Mouse (Mus musculus) brain, adult 2 months (tissue): ENCODE measurements around the gene Tacc2.

Experiments
- DNase-seq: peaks from one replicate; pipeline ENCODE4 v3.0.0; 2011; ENCODE audit warnings: low read depth, low spot score

The Tacc2 gene

DNA sequence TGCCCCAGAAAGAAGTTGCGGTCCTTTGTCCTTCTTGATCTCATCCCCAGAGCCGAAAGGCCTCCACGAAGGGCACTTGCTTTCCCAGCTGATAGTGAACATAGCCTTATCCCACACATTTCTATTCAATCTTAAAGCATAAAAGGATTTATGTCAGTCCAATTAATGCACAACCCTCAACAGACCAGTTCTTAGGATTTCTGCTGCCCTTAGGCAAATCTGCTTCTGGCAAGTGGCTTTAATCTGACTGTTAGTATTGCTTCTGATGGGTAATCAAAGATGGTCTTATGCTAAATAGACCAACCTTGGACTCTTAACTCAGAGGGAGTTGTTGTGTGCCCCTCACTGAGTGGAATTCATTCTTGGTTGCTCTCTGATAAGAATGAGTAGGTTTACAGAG lies 40.4 kb downstream of the Tacc2 start:
- no peak for DNase-seq

DNA sequence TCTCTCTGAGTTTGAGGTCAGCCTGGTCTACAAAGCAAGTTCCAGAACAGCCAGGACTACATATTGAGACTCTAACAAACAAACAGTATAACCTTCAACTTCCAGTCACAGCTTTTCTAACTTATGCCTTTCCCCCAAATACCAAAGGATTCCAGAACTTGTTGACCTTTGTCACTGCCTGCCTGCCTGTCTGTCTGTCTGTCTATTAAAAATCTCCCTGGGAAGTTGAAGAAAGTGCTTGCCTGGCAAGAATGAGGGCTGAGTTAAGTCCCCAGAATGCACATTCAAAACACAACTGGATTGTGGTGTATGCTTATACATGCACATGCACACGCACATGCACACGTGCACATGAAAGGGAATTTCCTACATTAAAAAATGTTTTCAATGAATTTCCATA lies 43.8 kb downstream of the Tacc2 start:
- no peak for DNase-seq

DNA sequence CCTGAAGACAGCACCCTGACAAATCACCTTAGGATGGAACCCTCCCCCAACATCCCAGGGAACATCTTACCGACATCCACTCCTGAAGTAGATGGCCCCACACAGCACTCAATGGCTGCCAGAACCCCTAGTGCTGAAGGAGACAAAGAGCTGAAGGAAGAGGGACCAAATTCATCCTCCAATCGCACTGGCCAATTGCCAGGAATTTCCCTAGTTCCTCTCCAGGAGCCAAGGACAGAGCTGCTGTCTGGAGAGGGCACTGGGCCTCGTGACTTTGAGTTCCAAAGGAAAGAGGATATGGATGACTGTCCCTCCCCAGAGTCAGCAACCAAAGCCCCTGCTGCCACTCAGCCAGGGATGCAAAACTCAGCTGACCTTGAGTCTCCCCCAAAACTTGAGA lies 44.7 kb downstream of the Tacc2 start:
- no peak for DNase-seq

DNA sequence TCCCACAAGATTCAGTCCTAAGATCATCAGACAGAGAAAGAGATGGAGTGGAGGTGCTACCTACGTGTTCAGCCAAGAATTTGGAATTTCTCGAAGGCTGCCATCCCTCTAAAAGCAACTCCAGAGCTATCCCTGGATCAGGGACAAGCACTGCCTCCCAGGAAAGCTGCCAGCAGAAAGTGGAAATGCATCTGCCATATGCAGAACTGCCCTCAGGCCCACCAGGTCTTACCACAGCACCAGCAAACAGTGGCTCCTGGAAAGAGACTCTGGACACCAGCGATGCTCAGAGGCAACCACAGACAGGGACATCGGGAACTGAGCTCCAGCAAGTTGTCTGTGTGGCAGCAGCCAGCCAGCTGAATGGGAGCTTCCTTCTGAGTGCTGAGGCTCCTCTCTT lies 45.1 kb downstream of the Tacc2 start:
- no peak for DNase-seq

GRCm38 (mm10) chr7:130624299-130624698 lies 47.1 kb downstream of the Tacc2 start:
- DNase-seq: no peak

DNA sequence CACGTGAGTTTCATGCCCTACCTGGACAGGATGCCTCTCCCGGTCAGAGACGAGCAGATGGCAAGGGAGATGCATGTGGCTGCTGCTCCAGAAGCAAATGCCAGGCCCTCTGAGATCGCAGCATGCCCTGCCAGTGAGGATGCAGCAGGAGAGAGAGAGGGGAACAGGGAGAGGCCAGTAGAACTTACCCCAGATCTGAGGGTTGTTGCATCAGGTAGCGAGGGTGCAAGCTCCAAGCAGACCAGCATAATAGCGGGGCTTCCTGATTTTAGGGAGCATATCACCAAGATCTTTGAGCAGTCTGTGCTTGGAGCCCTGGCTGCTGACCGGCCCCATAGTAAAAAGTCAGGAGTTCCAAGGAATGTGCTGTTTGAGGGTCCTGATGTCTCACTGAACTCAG lies 48.1 kb downstream of the Tacc2 start:
- no peak for DNase-seq

DNA sequence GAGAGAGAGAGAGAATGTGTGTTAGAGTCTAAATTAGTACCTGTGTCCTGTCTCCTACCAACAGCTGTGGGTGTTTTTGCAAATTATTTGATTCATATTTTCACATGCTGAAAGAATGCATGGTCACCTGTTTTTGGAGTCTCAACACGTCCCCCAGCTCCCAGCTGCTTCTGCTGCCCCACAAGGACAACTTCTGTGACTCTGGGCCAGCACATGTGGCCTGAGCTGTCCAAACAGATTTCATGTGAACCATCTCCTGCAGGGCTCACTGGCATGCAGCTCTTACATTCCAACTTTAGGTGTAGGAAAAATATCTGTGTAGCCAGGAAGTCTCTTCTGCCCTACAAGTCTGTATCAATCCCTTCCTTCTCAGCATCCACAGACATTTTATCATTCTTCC lies 51.4 kb downstream of the Tacc2 start:
- no peak for DNase-seq

DNA sequence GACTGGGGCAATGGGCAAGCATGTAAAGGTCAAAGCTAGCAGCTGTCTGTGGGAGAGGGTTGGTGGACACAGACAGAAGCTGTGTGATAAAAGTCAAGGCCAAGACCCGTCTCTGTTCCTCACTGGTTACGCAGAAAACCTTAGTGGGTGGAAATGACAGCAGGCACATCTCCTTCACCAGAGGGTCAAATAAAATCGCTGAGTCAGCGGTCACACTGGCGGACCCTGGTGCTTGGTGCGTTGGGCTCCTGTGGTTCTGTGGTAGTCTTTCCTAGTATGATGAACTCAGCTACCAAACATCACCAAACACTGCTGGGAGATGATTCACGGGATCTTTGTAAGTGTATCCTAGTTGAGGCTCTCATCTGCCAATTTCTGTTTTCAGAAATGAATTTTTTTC lies 52.8 kb downstream of the Tacc2 start:
- no peak for DNase-seq

DNA sequence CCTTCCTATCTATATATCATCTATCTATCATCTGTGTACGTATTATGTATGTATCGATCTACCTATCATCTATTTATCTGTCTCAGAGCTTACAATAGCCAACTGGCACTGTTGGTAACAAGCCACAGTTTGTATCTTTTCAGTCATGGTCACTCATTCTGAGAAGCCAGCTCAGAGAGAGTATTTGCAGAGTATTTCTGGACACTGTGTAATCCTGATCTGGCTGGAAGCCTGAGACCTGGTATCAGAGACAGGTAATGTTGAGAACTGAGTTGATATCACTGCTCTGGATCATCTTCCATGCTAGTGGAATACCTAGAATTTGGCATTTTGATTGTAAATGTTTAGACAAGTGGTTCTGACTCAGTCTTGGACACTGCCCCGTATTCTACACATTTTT lies 53.7 kb downstream of the Tacc2 start:
- no peak for DNase-seq

DNA sequence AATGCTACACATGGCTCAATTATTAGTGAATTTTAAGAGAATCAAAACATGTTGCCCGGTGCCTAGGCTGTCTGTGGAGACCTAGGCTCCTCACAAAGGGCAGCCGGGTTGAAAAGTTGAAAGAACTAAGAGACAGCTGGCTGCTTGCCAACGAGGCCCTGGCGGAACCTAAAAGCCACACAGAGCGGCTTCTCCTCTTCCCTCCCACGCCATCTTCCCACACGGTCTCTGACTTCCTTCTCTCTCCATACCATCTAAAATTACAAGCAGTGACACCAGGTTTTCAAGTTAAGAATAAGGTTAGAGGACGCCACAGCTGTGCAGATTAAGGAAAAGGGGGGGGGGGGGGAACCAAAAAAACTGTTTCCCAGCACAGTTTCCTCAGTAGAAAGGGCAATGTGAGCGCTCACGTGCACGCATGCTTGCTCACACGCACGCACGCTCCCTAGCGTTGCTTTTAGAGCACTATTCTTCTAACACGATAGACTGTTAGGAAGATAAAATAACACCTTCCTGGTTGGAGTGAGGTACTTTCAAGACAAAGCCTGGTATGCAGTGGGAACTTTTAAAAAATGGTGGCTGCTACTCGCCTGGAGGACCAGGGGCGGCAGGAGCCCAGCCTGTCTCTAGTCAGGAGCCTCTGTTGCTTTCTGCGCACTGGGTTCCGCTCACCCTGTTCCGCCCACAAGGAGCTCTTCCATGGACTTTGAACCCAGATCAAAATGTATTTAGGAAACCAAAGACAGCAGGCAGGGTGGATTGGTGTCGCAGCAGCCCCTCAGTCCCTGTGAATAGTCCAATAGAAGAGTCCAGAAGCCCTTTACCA lies 54.5 kb downstream of the Tacc2 start:
- peak; percentile 42 for DNase-seq

- no peak for DNase-seq
Observed at GRCm38 (mm10) chr7:130632379-130632732, 55.1 kb downstream of the Tacc2 start.

DNA sequence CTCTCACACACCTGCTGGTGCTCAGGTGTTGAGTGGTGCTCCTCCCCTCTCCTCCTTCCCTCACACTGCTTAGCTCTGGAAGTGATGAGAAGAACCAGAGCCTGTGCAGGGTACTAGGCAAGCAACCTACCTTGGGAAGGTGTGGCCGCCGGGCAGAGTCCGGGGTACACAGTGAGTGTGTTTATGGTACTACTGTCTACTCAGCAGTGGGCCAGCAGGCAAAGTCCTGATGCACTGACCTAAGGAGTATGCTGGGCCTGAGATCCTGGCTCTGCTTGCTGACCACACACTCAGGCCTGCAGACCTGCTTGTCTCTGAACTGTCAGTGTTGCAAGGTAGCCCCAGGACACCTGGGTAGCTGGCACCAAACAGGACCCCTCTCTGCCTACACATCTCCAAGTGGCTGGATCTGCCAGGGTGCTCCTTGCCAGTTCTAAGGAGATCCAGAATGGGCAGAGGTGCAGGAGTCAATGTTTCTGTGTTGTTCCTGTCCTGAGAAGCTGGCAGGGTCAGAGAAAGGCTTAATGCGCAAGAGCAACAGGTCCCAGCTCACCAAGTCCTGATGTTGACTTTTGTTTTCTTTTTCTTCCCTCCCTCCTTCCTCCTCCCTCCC lies 57.1 kb downstream of the Tacc2 start:
- no peak for DNase-seq

DNA sequence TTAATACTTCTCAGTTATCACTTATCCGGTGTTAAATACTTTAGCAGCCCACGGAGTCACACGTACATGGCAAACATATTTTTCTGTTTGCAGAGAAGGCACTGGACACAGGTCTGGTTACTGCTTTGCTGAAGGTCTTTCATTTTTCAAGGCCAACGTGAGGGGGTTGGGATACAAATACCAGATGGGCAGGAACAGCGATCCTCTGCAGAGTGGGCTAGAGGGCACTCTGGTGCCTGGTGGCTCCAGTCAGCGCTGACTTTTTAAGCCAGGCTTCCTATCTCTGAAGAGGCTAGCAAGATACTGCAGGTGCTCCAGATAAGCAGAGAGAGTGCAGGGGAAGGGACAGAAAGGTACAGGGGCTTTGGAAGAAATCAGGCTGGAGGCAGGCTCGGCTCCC lies 58.0 kb downstream of the Tacc2 start:
- DNase-seq: no peak

DNA sequence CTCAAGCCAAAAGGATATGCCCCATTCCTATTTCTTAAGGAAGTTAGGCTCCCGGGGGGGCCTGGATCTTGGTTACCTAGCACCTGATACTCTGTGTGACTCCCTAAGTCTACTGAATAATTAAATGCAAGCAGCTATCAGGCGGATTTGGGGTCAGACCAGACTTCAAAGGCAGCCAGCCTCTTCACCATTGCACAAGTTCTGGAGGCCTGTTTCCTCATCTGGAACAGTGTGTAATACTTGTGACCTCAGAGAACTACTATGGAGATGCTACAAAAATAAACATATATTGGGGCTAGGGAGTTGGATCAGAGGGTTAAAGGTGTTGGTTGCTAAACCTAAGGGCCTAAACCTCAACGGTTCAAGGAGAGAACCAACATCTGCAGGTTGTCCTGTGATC lies 59.0 kb downstream of the Tacc2 start:
- no peak for DNase-seq

- DNase-seq: no peak
Observed at GRCm38 (mm10) chr7:130636902-130637301, 59.7 kb downstream of the Tacc2 start.

- no peak for DNase-seq
Observed at GRCm38 (mm10) chr7:130637811-130638210, 60.6 kb downstream of the Tacc2 start.

DNA sequence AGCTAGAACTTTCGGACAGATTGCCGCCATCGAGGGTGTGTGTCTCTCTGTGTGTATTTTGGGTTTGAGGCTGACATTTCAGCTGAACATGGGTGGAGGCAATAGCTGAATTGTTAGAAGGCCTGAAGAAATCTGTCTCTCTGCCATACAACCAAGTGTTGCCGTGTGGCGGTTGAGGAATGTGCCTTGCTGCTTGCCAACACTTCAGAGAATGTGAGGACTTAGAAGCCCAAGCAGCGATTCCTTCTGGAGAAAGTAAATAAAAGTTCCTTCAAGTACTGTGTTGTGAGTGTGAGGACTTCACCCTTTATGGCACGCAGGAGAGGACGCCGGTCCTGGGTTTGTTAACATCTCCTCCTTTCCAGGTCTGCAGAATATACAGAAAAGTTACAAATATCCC lies 63.4 kb downstream of the Tacc2 start:
- DNase-seq: peak; percentile 63

DNA sequence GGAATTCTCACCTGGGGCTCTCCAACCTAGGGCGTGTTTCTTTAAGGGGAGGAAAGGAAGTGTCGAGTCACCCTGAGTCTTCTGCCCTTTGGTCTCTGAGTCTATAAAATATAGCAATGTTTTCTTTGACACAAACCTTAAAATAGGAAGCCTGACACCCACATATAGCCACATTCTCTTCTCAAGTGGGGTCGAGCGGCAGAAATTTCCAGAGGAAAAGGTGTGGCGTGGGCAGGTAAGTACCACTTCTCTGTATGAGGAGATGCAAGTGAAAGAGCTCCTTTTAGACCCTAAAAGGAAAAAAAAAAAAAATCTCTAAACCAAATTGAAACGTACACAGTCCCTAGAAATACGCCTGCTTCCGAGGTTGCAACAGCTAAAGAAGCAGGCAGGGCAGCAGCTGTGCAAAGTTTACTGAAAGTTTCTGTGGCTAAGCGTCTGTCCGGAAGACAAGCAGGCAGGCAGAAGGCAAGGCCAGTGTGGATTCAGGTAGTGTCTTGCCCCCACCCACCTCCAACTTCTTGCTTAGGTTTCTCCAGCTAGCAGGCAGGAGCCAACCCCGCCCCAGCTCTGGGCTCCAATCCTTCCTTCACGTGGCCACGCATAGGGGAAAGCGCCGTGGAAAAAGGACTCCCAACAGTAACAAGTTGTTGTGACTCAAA lies 68.2 kb downstream of the Tacc2 start:
- DNase-seq: peak; percentile 14

DNA sequence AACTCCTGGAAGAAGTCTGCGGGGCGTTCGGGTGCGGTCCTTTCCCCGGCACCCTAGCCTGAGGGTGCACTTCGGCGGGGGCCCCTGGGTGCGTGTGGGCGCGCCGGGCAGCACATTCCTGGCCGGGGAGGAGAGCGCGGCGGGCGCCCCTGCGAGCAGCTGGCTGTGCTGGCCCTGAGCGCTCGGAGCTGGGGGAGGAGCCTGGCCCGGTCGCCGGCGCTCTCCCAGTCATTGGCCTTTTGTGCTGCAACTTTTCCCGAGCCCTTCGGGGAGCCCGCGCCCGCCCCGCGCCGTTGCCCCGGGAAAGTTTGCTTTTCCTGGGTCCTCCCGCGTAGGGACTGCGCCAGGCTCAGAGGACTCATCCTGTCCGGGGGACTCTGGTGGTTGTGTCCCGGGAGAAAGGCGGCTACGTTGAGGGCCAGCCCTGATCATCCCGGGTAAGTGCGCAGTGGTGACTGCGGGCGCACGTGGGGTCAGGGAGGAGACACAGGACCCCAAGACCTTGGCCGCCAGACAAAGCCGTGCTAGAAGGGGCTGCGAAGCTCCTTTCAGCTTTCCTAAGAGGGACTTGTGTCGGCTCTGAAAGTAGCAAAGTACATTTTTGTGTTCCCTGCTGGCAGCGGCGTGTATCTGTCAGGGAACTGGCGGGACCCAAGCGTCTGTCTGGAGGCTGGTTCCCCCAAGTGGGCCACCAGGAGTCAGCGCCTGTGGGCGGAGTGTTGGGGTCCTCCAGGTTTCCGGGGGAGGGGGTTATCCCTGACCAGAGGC lies 68.9 kb downstream of the Tacc2 start:
- DNase-seq: no peak

- DNase-seq: peak; percentile 19
Observed at GRCm38 (mm10) chr7:130646762-130647139, 69.5 kb downstream of the Tacc2 start.

- no peak for DNase-seq
Observed at GRCm38 (mm10) chr7:130648061-130648460, 70.8 kb downstream of the Tacc2 start.

DNA sequence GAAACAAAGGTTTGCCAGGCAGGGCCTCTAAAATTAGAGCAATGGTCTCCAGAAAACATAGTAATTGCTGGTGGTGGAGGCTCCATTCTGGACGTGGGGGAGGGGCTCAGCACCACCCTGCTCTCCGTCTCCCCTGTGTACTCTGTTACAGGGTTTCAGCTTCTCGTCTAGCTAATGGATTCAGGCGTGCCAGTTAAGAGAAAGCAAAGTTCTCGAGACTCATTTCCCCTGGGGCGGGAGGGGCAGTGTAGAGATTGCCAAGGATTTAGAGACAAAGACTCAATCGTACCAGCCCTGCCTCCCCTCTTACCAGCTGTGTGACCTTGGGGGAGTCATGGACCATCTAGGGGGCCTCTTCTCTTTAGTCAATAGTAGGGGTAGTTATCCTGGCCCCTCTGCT lies 72.0 kb downstream of the Tacc2 start:
- no peak for DNase-seq
